Mouse (Mus musculus) layer of hippocampus, adult 9-10 months (tissue): ENCODE results near the gene Pcna.
"Not testable (repeated sequence)": the region's sequence is repeated elsewhere in the genome, so short reads cannot be mapped to it uniquely, and the experiment has no call there.

Source experiments
- DNase-seq: peaks from one replicate; pipeline ENCODE4 v3.0.0; 2022; ENCODE audit warnings: low spot score

Gene Pcna

GRCm38 (mm10) chr2:132276249-132276648 lies 23.1 kb upstream of the Pcna start:
- no peak for DNase-seq

DNA sequence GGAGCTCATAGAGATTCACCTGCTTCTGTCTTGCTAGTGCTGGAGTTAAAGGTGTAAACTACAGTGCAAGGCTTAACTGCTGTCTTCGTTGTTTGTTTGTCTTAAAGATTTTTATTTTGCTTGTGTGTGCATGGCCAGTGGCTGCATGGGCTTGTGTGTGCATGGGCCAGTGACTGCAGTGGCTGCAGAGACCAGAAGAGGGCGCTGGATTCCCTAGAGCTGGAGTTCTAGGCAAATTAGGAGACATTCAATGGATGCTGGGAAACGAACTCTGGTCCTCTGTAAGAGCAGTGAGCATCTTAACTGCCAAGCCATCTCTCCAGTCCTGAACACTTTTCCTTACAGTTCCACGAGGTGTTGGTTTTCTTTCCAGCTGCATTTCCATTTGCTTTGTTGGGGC lies 22.4 kb upstream of the Pcna start:
- no peak for DNase-seq

GRCm38 (mm10) chr2:132272694-132273389 lies 19.7 kb upstream of the Pcna start:
- DNase-seq = no peak

DNA sequence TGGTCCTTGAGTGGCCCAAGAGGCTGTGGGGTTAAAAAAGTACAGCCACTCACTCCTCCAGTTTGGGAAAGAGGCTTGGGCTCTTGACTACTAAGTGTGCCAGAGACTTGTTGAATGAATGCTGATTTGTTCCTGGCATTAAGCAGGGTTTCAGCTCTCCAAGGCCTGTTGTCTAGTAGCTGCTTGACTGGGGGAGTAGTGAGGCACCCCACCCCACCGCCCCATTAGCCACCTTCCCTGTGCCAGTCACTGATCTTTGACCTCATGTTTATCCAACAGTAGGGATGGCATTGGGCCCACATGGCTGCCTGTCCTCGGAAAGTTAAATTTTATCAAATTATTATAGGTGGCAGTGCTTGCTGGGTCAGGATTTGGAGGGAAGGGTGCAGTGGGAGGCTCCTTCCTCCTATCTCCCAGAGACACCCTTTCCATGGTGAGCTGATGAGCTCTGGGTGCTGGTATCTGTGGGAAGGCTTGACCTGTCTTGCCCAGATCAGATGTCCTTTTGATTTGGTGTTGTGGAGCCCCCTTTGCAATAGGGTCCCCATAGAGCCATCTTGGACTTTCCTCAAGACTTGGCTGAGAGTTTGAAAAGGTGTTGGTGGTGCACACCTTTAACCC lies 17.3 kb upstream of the Pcna start:
- DNase-seq = no peak

- no peak for DNase-seq
Measured at GRCm38 (mm10) chr2:132269217-132269616, 16.1 kb upstream of the Pcna start.

DNA sequence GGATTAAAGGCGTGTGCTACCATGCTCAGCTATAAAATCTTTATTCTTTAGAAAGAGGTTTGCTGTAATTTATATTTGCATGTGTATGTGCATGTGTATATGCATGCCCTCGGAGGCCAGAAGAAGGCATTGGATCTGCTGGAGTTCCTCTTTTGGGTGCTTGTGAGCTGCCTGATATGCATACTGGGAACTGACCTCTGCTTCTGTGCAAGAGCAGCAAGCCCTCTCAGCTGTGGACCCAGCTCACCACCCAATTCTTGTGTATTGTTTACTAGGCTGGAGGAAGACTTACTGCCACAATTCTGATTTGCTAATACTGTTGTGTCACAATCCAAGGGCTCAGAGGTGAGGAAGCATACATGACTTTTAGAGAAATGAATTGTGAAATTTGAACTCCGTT lies 13.0 kb upstream of the Pcna start:
- DNase-seq = no peak

GRCm38 (mm10) chr2:132265196-132265595 lies 12.1 kb upstream of the Pcna start:
- no peak for DNase-seq

- no peak for DNase-seq
Measured at GRCm38 (mm10) chr2:132264266-132264710, 11.2 kb upstream of the Pcna start.

DNA sequence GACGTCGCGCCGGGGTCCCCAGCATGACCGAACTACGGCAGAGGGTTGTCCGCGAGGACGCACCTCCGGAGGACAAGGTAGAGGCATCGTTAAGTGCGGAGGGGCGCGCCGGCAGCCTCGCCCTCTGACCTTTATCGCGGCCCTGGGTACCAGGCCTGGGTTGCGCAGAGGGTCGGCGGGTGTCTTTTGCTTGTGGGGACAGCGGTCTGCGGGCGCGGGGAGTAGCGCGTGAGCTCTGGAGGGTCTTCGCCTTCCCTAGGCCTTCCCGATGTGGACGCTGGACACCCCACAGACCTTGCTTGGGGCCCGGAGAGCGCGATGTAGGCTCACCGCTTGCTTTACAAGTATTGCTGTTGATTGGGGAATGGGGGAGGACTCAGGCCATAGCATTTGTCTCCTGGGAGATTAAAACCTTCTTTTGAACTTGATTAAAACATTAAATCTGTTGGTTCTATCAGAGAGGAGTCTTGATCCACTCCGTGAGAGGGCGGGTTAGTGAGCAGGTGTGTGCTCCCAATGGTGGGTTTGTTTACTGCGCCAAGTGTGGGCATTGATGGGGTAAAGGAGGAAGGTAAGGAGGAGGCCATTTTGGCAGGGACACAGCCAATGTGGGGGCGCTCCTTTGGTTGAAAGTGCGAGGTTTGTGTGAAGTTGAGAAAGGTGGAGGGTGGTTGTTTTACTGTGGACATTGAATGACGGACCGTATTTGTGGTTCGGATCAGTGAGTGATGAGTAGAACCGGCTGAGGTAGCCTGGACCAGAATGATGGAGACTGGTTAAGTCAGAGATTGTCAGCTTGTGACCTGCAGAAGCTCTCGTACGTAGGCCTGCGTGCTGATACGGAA lies 10.5 kb upstream of the Pcna start:
- DNase-seq = no peak

DNA sequence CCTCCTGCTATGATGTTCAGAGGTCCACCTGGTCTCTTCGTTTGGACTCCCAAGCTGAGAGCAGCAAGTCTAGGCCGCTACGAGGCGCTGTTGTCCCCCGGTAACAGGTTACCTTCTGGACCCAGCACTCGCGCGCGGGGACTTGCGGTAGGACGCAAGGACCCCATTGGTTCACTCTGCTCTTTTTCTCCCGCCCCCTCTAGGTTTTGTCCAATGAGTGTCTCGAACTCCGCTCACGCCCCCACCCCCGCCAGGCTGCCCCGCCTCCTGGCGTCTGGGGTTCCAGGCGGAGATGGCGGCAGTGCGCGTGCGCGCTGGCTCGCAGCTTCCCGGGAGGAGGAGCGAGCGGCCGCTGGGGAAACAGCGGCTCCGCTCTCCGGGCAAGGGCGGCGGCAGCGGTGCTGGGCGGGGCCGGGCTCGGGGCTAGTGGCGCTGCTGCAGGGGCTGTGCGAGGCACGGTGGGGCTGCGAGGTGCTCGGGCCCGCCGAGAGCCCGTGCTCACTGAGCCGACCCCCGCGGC lies 9.8 kb upstream of the Pcna start, which contains the start of gene Cds2:
TSS of gene Cds2 (plus strand) at position 270 of the 520 bp plus-strand sequence.
- DNase-seq = peak; percentile 95

- no peak for DNase-seq
Measured at GRCm38 (mm10) chr2:132262175-132262574, 9.1 kb upstream of the Pcna start.

DNA sequence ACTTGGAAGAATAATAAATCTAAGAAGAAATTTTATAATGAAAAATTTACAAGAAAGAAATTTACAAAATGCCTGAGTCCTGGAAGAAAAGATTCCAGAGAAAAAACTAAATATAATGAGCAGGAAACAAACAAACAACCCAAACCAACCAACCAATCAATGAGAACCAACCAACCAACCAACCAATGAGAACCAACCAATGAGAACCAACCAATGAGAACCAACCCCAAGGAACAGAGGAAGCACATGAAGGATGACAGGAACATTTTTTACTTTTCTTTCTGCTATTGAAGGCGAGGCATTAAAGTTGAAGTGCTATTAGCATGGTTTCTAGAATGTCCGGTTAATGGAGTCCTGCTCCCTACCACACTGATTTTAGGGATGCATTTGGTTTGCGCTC lies 7.5 kb upstream of the Pcna start:
- DNase-seq = no peak

DNA sequence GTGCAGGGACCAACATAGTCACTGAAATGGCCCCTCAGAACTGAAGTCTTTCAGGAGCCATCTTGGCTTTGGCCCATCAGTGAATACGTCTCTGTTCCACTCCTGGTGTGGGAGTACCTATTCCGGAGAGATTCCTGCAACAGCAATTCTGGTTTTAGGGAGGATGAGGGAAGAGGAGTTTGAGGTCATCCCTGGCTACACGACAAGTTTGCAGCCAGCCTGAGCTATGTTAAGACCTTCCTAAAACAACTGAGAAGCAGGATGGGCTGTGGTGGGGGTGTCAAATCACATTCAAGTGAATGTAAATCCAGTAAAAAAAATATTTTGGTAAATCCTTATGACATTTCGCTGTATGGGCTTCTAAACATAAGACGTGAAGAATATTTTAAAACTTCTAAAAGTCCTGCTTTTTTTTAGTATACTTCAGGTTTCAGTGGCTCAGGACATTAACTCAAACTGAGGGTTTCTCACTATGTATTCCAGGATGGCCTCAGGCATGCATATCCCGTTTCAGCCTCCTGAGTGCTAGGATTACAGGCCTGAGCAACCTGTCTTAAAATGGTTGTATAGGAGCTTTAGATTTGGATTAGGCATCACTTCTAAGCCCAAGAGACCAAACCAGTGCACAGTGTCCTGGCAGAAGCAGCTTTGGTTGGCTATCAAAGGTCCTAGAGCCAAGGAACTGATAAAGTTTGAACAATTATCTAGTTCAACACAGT lies 4.4 kb upstream of the Pcna start:
- DNase-seq = no peak

DNA sequence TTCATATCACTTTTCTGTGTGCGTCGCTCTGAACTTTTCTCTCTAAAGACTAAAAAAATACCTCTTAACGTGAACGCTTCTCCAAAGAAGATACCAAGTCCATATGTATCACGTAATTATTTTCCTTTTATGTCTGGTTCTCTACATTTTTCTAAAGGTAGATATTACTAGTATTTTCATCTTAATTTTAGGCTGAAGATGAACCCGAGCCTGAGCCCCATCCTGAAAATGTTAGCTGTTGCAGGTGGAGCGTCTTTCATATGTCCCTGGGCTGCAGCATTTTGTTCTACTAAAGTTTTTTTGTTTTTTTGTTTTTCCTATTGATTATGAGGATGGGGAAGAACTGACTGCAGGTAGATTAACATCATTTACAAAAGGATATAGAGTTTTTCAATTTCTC lies 489 bp upstream of the Pcna start:
- DNase-seq = no peak

- no peak for DNase-seq
Measured at GRCm38 (mm10) chr2:132251911-132252310, 1.2 kb downstream of the Pcna start.

DNA sequence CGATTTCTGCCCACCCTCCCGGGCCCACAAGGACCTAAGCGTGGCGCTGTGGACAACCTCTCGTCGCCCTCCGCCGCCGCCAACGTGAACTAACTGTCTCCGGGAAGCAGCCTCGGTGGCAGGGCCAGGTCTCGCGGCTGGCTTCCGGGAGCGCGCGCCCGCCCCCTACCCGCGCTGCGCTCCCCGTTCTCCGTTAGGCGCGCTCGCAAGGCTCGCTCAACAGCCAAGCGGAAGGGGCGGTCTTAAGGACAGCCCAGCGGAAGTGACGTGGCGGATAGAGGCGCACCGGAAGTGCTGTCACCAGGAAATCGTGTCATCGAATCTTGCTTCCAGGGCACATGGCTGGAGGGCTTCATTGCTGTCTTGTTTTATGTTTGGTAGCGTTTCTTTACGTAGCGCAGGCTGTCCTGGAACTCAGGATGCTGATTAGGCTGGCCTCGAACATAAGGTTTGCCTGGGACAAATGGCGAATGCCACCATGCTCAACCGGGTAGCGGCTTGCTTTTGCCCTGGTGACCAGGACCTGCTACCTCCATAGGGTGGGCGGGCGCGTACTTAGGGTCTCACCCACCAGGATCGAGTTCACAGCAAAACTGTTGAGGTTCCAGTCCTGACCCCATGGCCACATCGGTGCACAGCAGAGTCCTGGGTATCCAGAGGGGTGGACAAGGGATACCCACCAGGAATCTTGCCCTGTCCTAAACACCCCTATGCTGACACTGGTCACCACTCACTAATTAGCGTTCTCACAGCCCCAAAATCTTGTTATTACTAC lies 5.4 kb downstream of the Pcna start, which contains the start of gene Tmem230:
TSS of gene Tmem230 (minus strand) at position 269 of the 775 bp plus-strand sequence.
- peak; percentile 86 for DNase-seq

- DNase-seq = no peak
Measured at GRCm38 (mm10) chr2:132243370-132243769, 9.7 kb downstream of the Pcna start.

- DNase-seq = not testable (repeated sequence)
Measured at GRCm38 (mm10) chr2:132240457-132240856, 12.7 kb downstream of the Pcna start.

GRCm38 (mm10) chr2:132239434-132239833 lies 13.7 kb downstream of the Pcna start:
- not testable (repeated sequence) for DNase-seq

DNA sequence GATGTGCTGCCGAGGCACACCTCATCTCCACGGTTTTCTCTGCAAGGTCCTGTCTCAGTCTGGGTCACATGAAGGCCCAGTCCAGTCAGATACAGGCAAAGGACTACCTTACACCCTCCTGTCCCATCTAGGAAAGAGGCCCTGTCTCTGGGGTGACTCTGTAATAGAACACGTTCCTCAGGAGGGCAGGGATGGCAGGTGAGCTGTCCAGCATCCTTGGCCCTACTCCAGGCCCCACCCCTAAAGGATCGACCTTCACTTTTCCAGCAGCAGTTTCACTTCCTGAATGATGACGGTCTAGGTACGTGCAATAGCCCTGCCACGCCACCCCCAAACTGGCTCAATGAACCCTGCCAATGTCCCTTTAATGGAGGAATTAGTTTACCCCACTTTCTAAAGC lies 17.1 kb downstream of the Pcna start:
- no peak for DNase-seq

- no peak for DNase-seq
Measured at GRCm38 (mm10) chr2:132235291-132235690, 17.8 kb downstream of the Pcna start.
